Mouse (Mus musculus): ENCODE data around the gene Ly6g6d. TPM values are rescaled to one million over a fixed set of nuclear protein-coding genes. Genes with fewer than 3 reads are reported as not detected.
A peak's percentile ranks its signal among the peaks of the same experiment; 100 is the strongest.

Gene Ly6g6d
- polyA plus RNA-seq, 1 experiment from 2014 or later, result 1.5 TPM

- Histone ChIP-seq H3K9ac (no peak overlapping the region), H3K36me3 (no peaks in the 10 kb centered on the region), H3K9me3 (replicated peaks) (no peaks in the 10 kb centered on the region), H3K4me2 (replicated peaks) (no peak overlapping the region), H3K4me1 (peaks cover 52% of the 10 kb centered on the region), H3K27ac (replicated peaks) (no peak overlapping the region), H3K27me3 (no peaks in the 10 kb centered on the region), H3K4me3 (replicated peaks) (no peak overlapping the region)
- no peak for ATAC-seq (ENCODE audit: insufficient number of reproducible peaks, low FRiP score, low TSS enrichment, low read depth)
- 61% methylated on average over 2 of the region's 2 CpGs for WGBS
Measured at GRCm38 (mm10) chr17:35028315-35028714, 49.5 kb downstream of the Ly6g6d start.

GRCm38 (mm10) chr17:35027277-35028068 lies 50.4 kb downstream of the Ly6g6d start, which contains the start of gene Sapcd1:
Sapcd1 (minus strand) TSS chr17:35028016.
- no peaks in the 10 kb centered on the region for H3K36me3 ChIP-seq
- peak within 1 kb of the TSS; percentile 34 for H3K4me2 ChIP-seq (replicated peaks)
- H3K27ac ChIP-seq (replicated peaks), result peak within 1 kb of the TSS; percentile 74
- peak within 1 kb of the TSS; percentile 16 for H3K4me3 ChIP-seq (replicated peaks)
- no peaks in the 10 kb centered on the region for H3K9me3 ChIP-seq (replicated peaks)
- H3K27me3 ChIP-seq, result no peaks in the 10 kb centered on the region
- peak; percentile 83 for ATAC-seq (ENCODE audit: insufficient number of reproducible peaks, low FRiP score, low TSS enrichment, low read depth)
- H3K9ac ChIP-seq, result peak within 1 kb of the TSS; percentile 27; the same call in 1 of the 2 replicates
- peaks cover 52% of the 10 kb centered on the region for H3K4me1 ChIP-seq
- 27% methylated on average over 13 of the region's 13 CpGs for WGBS

- no peaks in the 10 kb centered on the region for H3K27me3 ChIP-seq
- H3K27ac ChIP-seq (replicated peaks), result peak overlapping the region; percentile 74
- H3K36me3 ChIP-seq, result no peaks in the 10 kb centered on the region
- peaks cover 56% of the 10 kb centered on the region for H3K4me1 ChIP-seq
- 0 out of 2 replicates have a peak overlapping the region, but pooled peaks have one; percentile 2 for H3K9ac ChIP-seq
- WGBS, result 59% methylated on average over 5 of the region's 5 CpGs
- H3K4me2 ChIP-seq (replicated peaks), result peak overlapping the region; percentile 33
- H3K9me3 ChIP-seq (replicated peaks), result no peaks in the 10 kb centered on the region
- ATAC-seq (ENCODE audit: insufficient number of reproducible peaks, low FRiP score, low TSS enrichment, low read depth), result no peak
- peak overlapping the region; percentile 12; the same call in 1 of the 2 replicates for H3K4me3 ChIP-seq (replicated peaks)
Measured at GRCm38 (mm10) chr17:35026206-35026605, 51.7 kb downstream of the Ly6g6d start.

- no peaks in the 10 kb centered on the region for H3K27me3 ChIP-seq
- no peak overlapping the region for H3K9ac ChIP-seq
- no peak overlapping the region for H3K4me3 ChIP-seq (replicated peaks)
- no peak overlapping the region for H3K27ac ChIP-seq (replicated peaks)
- peaks cover 58% of the 10 kb centered on the region for H3K4me1 ChIP-seq
- H3K9me3 ChIP-seq (replicated peaks), result no peaks in the 10 kb centered on the region
- no peak overlapping the region for H3K4me2 ChIP-seq (replicated peaks)
- WGBS, result 61% methylated on average over 10 of the region's 10 CpGs
- ATAC-seq (ENCODE audit: insufficient number of reproducible peaks, low FRiP score, low TSS enrichment, low read depth), result no peak
- H3K36me3 ChIP-seq, result no peaks in the 10 kb centered on the region
Measured at GRCm38 (mm10) chr17:35024691-35025488, 53.0 kb downstream of the Ly6g6d start.

- Histone ChIP-seq H3K9me3 (replicated peaks) (no peaks in the 10 kb centered on the region), H3K4me3 (replicated peaks) (no peak overlapping the region), H3K4me2 (replicated peaks) (no peak overlapping the region), H3K36me3 (no peaks in the 10 kb centered on the region), H3K27ac (replicated peaks) (no peak overlapping the region), H3K4me1 (peaks cover 53% of the 10 kb centered on the region), H3K27me3 (no peaks in the 10 kb centered on the region), H3K9ac (no peak overlapping the region)
- no peak for ATAC-seq (ENCODE audit: insufficient number of reproducible peaks, low FRiP score, low TSS enrichment, low read depth)
- 66% methylated on average over 13 of the region's 13 CpGs for WGBS
Measured at GRCm38 (mm10) chr17:35024261-35024660, 53.6 kb downstream of the Ly6g6d start.

- no peak overlapping the region for H3K9ac ChIP-seq
- H3K9me3 ChIP-seq (replicated peaks), result no peaks in the 10 kb centered on the region
- H3K36me3 ChIP-seq, result no peaks in the 10 kb centered on the region
- no peaks in the 10 kb centered on the region for H3K27me3 ChIP-seq
- no peak overlapping the region for H3K27ac ChIP-seq (replicated peaks)
- no peak for ATAC-seq (ENCODE audit: insufficient number of reproducible peaks, low FRiP score, low TSS enrichment, low read depth)
- H3K4me2 ChIP-seq (replicated peaks), result no peak overlapping the region
- no peak overlapping the region for H3K4me3 ChIP-seq (replicated peaks)
- WGBS, result 63% methylated on average over 4 of the region's 4 CpGs
- H3K4me1 ChIP-seq, result peaks cover 48% of the 10 kb centered on the region
Measured at GRCm38 (mm10) chr17:35023756-35024155, 54.1 kb downstream of the Ly6g6d start.

- Histone ChIP-seq H3K27ac (replicated peaks) (no peak overlapping the region), H3K4me1 (peaks cover 42% of the 10 kb centered on the region), H3K9ac (no peak overlapping the region), H3K4me3 (replicated peaks) (no peak overlapping the region), H3K36me3 (no peaks in the 10 kb centered on the region), H3K27me3 (no peaks in the 10 kb centered on the region), H3K4me2 (replicated peaks) (no peak overlapping the region), H3K9me3 (replicated peaks) (no peaks in the 10 kb centered on the region)
- WGBS, result 87% methylated on average over 5 of the region's 5 CpGs
- no peak for ATAC-seq (ENCODE audit: insufficient number of reproducible peaks, low FRiP score, low TSS enrichment, low read depth)
Measured at GRCm38 (mm10) chr17:35023221-35023620, 54.6 kb downstream of the Ly6g6d start.

GRCm38 (mm10) chr17:35022541-35023060 lies 55.3 kb downstream of the Ly6g6d start:
- Histone ChIP-seq H3K27ac (replicated peaks) (no peak overlapping the region), H3K9ac (no peak overlapping the region), H3K4me3 (replicated peaks) (no peak overlapping the region), H3K9me3 (replicated peaks) (no peaks in the 10 kb centered on the region), H3K4me2 (replicated peaks) (no peak overlapping the region), H3K4me1 (peaks cover 37% of the 10 kb centered on the region), H3K27me3 (no peaks in the 10 kb centered on the region), H3K36me3 (no peaks in the 10 kb centered on the region)
- ATAC-seq (ENCODE audit: insufficient number of reproducible peaks, low FRiP score, low TSS enrichment, low read depth), result no peak
- WGBS, result 91% methylated on average over 8 of the region's 8 CpGs

- Histone ChIP-seq H3K9me3 (replicated peaks) (no peaks in the 10 kb centered on the region), H3K4me2 (replicated peaks) (no peak overlapping the region)
Measured at GRCm38 (mm10) chr17:35021842-35022477, 55.9 kb downstream of the Ly6g6d start.

More at GRCm38 (mm10) chr17:35021842-35022477, 55.9 kb downstream of the Ly6g6d start:
- no peak overlapping the region for H3K27ac ChIP-seq (replicated peaks)
- H3K36me3 ChIP-seq, result 0 out of 2 replicates have a peak, but pooled peaks cover 1% of the 10 kb centered on the region
- no peak for ATAC-seq (ENCODE audit: insufficient number of reproducible peaks, low FRiP score, low TSS enrichment, low read depth)
- peaks cover 31% of the 10 kb centered on the region for H3K4me1 ChIP-seq
- H3K4me3 ChIP-seq (replicated peaks), result no peak overlapping the region
- no peak overlapping the region for H3K9ac ChIP-seq
- 54% methylated on average over 6 of the region's 6 CpGs for WGBS
- H3K27me3 ChIP-seq, result no peaks in the 10 kb centered on the region

All from embryonic facial prominence, embryonic 15.5 days (tissue).